Mouse (Mus musculus) adrenal gland, adult (tissue): ENCODE data around the gene Prpmp5.
"Not testable (repeated sequence)": the region's sequence is repeated elsewhere in the genome, so short reads cannot be mapped to it uniquely, and the experiment has no call there.

Source experiments
- DNase-seq, 2 experiments: peaks; one replicate each; pipeline ENCODE4 v3.0.0; 2022 to 2023; ENCODE audit warnings: low spot score in 1 of 2; ENCODE audit not compliant: inconsistent age in 2 of 2

Prpmp5 gene

DNA sequence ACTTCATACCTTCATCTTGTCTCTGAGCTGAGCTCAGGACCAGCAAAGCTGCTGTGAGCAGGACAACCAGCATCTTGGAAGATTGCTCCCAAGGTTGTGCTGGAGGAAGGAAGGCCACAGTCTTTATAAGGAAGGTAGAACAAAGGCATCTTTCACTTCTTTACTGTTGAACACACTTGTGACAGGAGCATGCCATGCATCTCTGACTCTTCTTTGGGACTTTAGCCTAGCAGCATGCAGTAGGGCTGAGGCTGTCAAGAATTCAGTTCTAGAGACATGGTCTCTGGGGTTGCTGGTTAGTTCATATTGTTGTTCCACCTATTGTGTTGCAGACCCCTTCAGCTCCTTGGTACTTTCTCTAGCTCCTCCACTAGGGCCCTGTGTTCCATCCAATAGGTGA lies at the start of gene Prpmp5:
Gene Prpmp5 (minus strand): TSS at position 101 of the 400 bp plus-strand sequence.
- DNase-seq, result not testable (repeated sequence)

DNA sequence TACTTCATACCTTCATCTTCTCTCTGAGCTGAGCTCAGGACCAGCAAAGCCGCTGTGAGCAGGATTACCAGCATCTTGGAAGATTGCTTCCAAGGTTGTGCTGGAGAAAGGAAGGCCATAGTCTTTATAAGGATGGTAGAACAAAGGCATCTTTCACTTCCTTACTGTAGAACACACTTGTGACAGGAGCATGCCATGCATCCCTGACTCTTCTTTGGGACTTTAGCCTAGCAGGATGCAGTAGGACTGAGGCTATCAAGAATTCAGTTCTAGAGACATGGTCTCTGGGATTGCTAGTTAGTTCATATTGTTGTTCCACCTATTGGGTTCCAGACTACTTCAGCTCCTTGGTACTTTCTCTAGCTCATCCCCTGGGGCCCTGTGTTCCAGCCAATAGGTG lies 49.5 kb upstream of the Prpmp5 start, which contains the start of gene Gm8882:
Gene Gm8882 (minus strand): TSS at position 101 of the 400 bp plus-strand sequence.
- not testable (repeated sequence) for DNase-seq
